Mouse (Mus musculus): ENCODE results near the gene Ccne1. TPM values are rescaled to one million over a fixed set of nuclear protein-coding genes. Genes with fewer than 3 reads are reported as not detected.

Gene Ccne1
- 11.9 and 14.1 TPM in 2 replicates for polyA plus RNA-seq (2014; fragmentation: Nextera tagmentation; extraction: Ambion mirVana)

- peak within 1 kb of the TSS; percentile 66 for H3K9ac ChIP-seq (replicated peaks; ENCODE audit: low read length)
- ATAC-seq (ENCODE audit: low FRiP score, low TSS enrichment), result peak; percentile 90
- no peaks in the 10 kb centered on the region for H3K27me3 ChIP-seq (ENCODE audit: control insufficient read depth, insufficient read depth, low read length)
- H3K27ac ChIP-seq (replicated peaks; ENCODE audit: low read depth, low read length), result no peak within 1 kb of the TSS
- no peaks in the 10 kb centered on the region for H3K9me3 ChIP-seq (ENCODE audit: control insufficient read depth, low read length)
- peaks cover 12% of the 10 kb centered on the region for H3K4me1 ChIP-seq (ENCODE audit: control insufficient read depth, insufficient read depth, low read length)
- H3K4me3 ChIP-seq (replicated peaks; ENCODE audit: low read depth, low read length), result peak within 1 kb of the TSS; percentile 64
- peak; percentile 96 for DNase-seq
- 0 out of 2 replicates have a peak, but pooled peaks cover under 1% of the 10 kb centered on the region for H3K36me3 ChIP-seq (ENCODE audit: control insufficient read depth, insufficient read depth, low read length)
- under 1% methylated on average over 92 of the region's 102 CpGs for WGBS
- peak within 1 kb of the TSS; percentile 89 for H3K4me2 ChIP-seq (ENCODE audit: low read length)
These were observed at the start of gene Ccne1 for GRCm38 (mm10) chr7:38107371-38108259. TSS of gene Ccne1 (minus strand) at chr7:38107534.

DNA sequence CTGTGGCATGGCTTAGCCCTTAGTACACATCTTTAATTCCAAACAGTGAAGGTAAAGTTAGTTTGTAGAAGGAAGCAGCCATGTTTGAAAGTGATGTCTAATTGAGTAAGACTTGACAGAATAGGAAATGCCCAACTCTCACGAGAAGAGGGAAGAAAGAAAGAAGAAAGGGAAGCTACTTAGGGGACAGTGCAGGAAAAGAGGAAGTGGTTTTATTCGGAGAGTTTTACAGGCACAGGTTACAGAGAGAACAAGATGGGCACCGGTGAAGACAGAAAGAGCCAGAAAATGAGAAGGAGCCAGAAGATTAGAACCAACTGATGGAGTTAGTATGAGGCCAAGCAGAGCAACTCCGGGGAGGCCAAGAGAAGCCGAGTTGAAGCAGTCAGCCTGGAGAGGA, 48.5 kb upstream of the Ccne1 start:
- Histone ChIP-seq H3K9me3 (ENCODE audit: control insufficient read depth, low read length) (no peaks in the 10 kb centered on the region), H3K4me2 (ENCODE audit: low read length) (no peak overlapping the region), H3K36me3 (ENCODE audit: control insufficient read depth, insufficient read depth, low read length) (no peaks in the 10 kb centered on the region), H3K27ac (replicated peaks; ENCODE audit: low read depth, low read length) (no peak overlapping the region), H3K4me1 (ENCODE audit: control insufficient read depth, insufficient read depth, low read length) (no peaks in the 10 kb centered on the region), H3K27me3 (ENCODE audit: control insufficient read depth, insufficient read depth, low read length) (no peaks in the 10 kb centered on the region), H3K9ac (replicated peaks; ENCODE audit: low read length) (no peak overlapping the region), H3K4me3 (replicated peaks; ENCODE audit: low read depth, low read length) (no peak overlapping the region)
- ATAC-seq (ENCODE audit: low FRiP score, low TSS enrichment) (no peak), DNase-seq (no peak)
- 88% methylated on average over 5 of the region's 5 CpGs for WGBS

DNA sequence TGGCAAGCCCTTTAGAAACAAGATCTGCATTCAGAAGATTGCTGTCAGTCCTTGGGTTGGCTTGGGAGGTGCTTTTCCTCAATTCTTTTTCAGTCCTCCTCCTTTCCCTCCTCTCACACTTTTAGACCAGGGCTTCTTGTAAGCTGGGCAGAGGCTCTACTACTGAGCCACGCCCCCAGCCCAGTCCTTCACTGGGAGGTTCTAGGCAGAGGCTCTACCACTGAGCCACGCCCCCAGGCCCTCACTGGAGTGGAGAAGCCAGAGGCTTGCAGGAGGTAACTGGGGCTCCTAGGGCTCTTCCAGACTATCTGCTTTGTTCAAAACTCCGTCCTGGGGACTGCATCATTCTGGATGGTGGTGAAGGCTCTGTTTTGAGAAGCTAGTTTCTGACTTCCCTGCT, 45.2 kb upstream of the Ccne1 start:
- ATAC-seq (ENCODE audit: low FRiP score, low TSS enrichment), result no peak
- 82% methylated on average over 3 of the region's 3 CpGs for WGBS
- Histone ChIP-seq H3K4me2 (ENCODE audit: low read length) (no peak overlapping the region), H3K36me3 (ENCODE audit: control insufficient read depth, insufficient read depth, low read length) (no peaks in the 10 kb centered on the region), H3K4me3 (replicated peaks; ENCODE audit: low read depth, low read length) (no peak overlapping the region), H3K9me3 (ENCODE audit: control insufficient read depth, low read length) (no peaks in the 10 kb centered on the region), H3K27me3 (ENCODE audit: control insufficient read depth, insufficient read depth, low read length) (no peaks in the 10 kb centered on the region), H3K4me1 (ENCODE audit: control insufficient read depth, insufficient read depth, low read length) (no peaks in the 10 kb centered on the region), H3K9ac (replicated peaks; ENCODE audit: low read length) (no peak overlapping the region), H3K27ac (replicated peaks; ENCODE audit: low read depth, low read length) (no peak overlapping the region)
- DNase-seq, result no peak

- ATAC-seq (ENCODE audit: low FRiP score, low TSS enrichment), result no peak
These were observed 44.5 kb upstream of the Ccne1 start for GRCm38 (mm10) chr7:38151706-38152312.

GRCm38 (mm10) chr7:38147477-38147876, 40.1 kb upstream of the Ccne1 start:
- 92% methylated on average over 6 of the region's 6 CpGs for WGBS
- Histone ChIP-seq H3K4me3 (replicated peaks; ENCODE audit: low read depth, low read length) (no peak overlapping the region), H3K36me3 (ENCODE audit: control insufficient read depth, insufficient read depth, low read length) (no peaks in the 10 kb centered on the region), H3K27me3 (ENCODE audit: control insufficient read depth, insufficient read depth, low read length) (no peaks in the 10 kb centered on the region), H3K9ac (replicated peaks; ENCODE audit: low read length) (no peak overlapping the region), H3K4me2 (ENCODE audit: low read length) (no peak overlapping the region), H3K9me3 (ENCODE audit: control insufficient read depth, low read length) (no peaks in the 10 kb centered on the region), H3K27ac (replicated peaks; ENCODE audit: low read depth, low read length) (no peak overlapping the region), H3K4me1 (ENCODE audit: control insufficient read depth, insufficient read depth, low read length) (no peaks in the 10 kb centered on the region)
- DNase-seq, result no peak
- ATAC-seq (ENCODE audit: low FRiP score, low TSS enrichment), result no peak

More at GRCm38 (mm10) chr7:38151706-38152312, 44.5 kb upstream of the Ccne1 start:
- H3K4me3 ChIP-seq (replicated peaks; ENCODE audit: low read depth, low read length), result no peak overlapping the region
- H3K4me1 ChIP-seq (ENCODE audit: control insufficient read depth, insufficient read depth, low read length), result no peaks in the 10 kb centered on the region
- H3K27me3 ChIP-seq (ENCODE audit: control insufficient read depth, insufficient read depth, low read length), result no peaks in the 10 kb centered on the region
- no peak for DNase-seq
- H3K27ac ChIP-seq (replicated peaks; ENCODE audit: low read depth, low read length), result no peak overlapping the region
- no peaks in the 10 kb centered on the region for H3K9me3 ChIP-seq (ENCODE audit: control insufficient read depth, low read length)
- H3K9ac ChIP-seq (replicated peaks; ENCODE audit: low read length), result no peak overlapping the region
- no peaks in the 10 kb centered on the region for H3K36me3 ChIP-seq (ENCODE audit: control insufficient read depth, insufficient read depth, low read length)
- 76% methylated on average over 13 of the region's 14 CpGs for WGBS
- H3K4me2 ChIP-seq (ENCODE audit: low read length), result no peak overlapping the region

- no peaks in the 10 kb centered on the region for H3K4me1 ChIP-seq (ENCODE audit: control insufficient read depth, insufficient read depth, low read length)
- no peak overlapping the region for H3K4me3 ChIP-seq (replicated peaks; ENCODE audit: low read depth, low read length)
- H3K4me2 ChIP-seq (ENCODE audit: low read length), result no peak overlapping the region
- WGBS, result 67% methylated on average over 13 of the region's 13 CpGs
- H3K27me3 ChIP-seq (ENCODE audit: control insufficient read depth, insufficient read depth, low read length), result no peaks in the 10 kb centered on the region
- H3K9ac ChIP-seq (replicated peaks; ENCODE audit: low read length), result no peak overlapping the region
- H3K27ac ChIP-seq (replicated peaks; ENCODE audit: low read depth, low read length), result no peak overlapping the region
- H3K9me3 ChIP-seq (ENCODE audit: control insufficient read depth, low read length), result no peaks in the 10 kb centered on the region
- no peaks in the 10 kb centered on the region for H3K36me3 ChIP-seq (ENCODE audit: control insufficient read depth, insufficient read depth, low read length)
- DNase-seq, result peak; percentile 96
- peak; percentile 27 for ATAC-seq (ENCODE audit: low FRiP score, low TSS enrichment)
These were observed 34.6 kb upstream of the Ccne1 start for GRCm38 (mm10) chr7:38141747-38142545.

DNA sequence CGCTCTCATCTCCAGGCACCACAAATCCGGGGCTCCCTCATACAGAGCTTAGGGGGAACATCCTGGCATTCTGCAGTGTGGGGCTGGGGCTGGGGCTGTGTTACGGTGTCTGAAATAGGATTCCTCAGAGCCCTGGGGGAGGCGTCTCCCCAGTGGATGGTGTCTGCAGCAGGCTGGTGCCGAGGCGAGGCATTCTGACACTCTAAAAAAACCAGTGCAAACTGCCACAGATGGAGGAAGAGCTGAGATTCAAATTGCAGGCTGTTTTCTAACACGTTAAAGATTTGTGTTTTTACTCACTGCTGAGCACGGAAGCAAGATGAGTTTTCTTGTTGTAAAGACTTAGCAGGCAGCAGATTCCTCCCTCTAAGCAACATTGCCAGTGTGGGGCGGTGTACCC, 33.0 kb upstream of the Ccne1 start:
- no peak overlapping the region for H3K27ac ChIP-seq (replicated peaks; ENCODE audit: low read depth, low read length)
- no peaks in the 10 kb centered on the region for H3K4me1 ChIP-seq (ENCODE audit: control insufficient read depth, insufficient read depth, low read length)
- no peaks in the 10 kb centered on the region for H3K9me3 ChIP-seq (ENCODE audit: control insufficient read depth, low read length)
- H3K4me3 ChIP-seq (replicated peaks; ENCODE audit: low read depth, low read length), result no peak overlapping the region
- H3K36me3 ChIP-seq (ENCODE audit: control insufficient read depth, insufficient read depth, low read length), result no peaks in the 10 kb centered on the region
- DNase-seq (no peak), ATAC-seq (ENCODE audit: low FRiP score, low TSS enrichment) (no peak)
- 63% methylated on average over 9 of the region's 9 CpGs for WGBS
- no peaks in the 10 kb centered on the region for H3K27me3 ChIP-seq (ENCODE audit: control insufficient read depth, insufficient read depth, low read length)
- H3K4me2 ChIP-seq (ENCODE audit: low read length), result no peak overlapping the region
- no peak overlapping the region for H3K9ac ChIP-seq (replicated peaks; ENCODE audit: low read length)

- Histone ChIP-seq H3K27me3 (ENCODE audit: control insufficient read depth, insufficient read depth, low read length) (no peaks in the 10 kb centered on the region), H3K4me1 (ENCODE audit: control insufficient read depth, insufficient read depth, low read length) (no peaks in the 10 kb centered on the region), H3K36me3 (ENCODE audit: control insufficient read depth, insufficient read depth, low read length) (no peaks in the 10 kb centered on the region), H3K4me2 (ENCODE audit: low read length) (no peak overlapping the region), H3K9ac (replicated peaks; ENCODE audit: low read length) (no peak overlapping the region), H3K27ac (replicated peaks; ENCODE audit: low read depth, low read length) (no peak overlapping the region), H3K4me3 (replicated peaks; ENCODE audit: low read depth, low read length) (no peak overlapping the region), H3K9me3 (ENCODE audit: control insufficient read depth, low read length) (no peaks in the 10 kb centered on the region)
- ATAC-seq (ENCODE audit: low FRiP score, low TSS enrichment) (no peak), DNase-seq (no peak)
- 89% methylated on average over 5 of the region's 5 CpGs for WGBS
These were observed 27.1 kb upstream of the Ccne1 start for GRCm38 (mm10) chr7:38134471-38134870.

Data from midbrain, embryonic 14.5 days (tissue).